Mouse (Mus musculus): Measurements from ENCODE around the gene Mrc2. TPM values are rescaled to one million over a fixed set of nuclear protein-coding genes. Genes with fewer than 3 reads are reported as not detected.

Mrc2 gene
- polyA plus RNA-seq, 1 experiment from 2014 or later = 23.9 TPM

GRCm38 (mm10) chr11:105363598-105364385, 71.3 kb downstream of the Mrc2 start:
- WGBS = 37% methylated on average over 12 of the region's 12 CpGs
- Histone ChIP-seq H3K27ac (replicated peaks; ENCODE audit: low read depth, low read length) (no peak overlapping the region), H3K4me2 (ENCODE audit: low read depth, low read length) (peak overlapping the region; percentile 80), H3K36me3 (ENCODE audit: control insufficient read depth, insufficient read depth, low read length) (no peaks in the 10 kb centered on the region), H3K9ac (ENCODE audit: low read depth, low read length) (peak overlapping the region; percentile 63), H3K4me1 (ENCODE audit: control insufficient read depth, insufficient read depth, low read length) (peaks cover 7% of the 10 kb centered on the region; the same call in 1 of the 2 replicates), H3K4me3 (ENCODE audit: low read depth, low read length) (peak overlapping the region; percentile 47), H3K27me3 (replicated peaks; ENCODE audit: control insufficient read depth, insufficient read depth, low read length) (no peaks in the 10 kb centered on the region), H3K9me3 (ENCODE audit: control insufficient read depth, low read length) (no peaks in the 10 kb centered on the region)
- peak; percentile 55 for DNase-seq (ENCODE audit: low spot score)
- peak; percentile 38 for ATAC-seq (ENCODE audit: low read depth)

- 28% methylated on average over 12 of the region's 12 CpGs for WGBS
- peaks cover 7% of the 10 kb centered on the region; the same call in 1 of the 2 replicates for H3K4me1 ChIP-seq (ENCODE audit: control insufficient read depth, insufficient read depth, low read length)
- no peaks in the 10 kb centered on the region for H3K36me3 ChIP-seq (ENCODE audit: control insufficient read depth, insufficient read depth, low read length)
- no peak overlapping the region for H3K9ac ChIP-seq (ENCODE audit: low read depth, low read length)
- no peaks in the 10 kb centered on the region for H3K27me3 ChIP-seq (replicated peaks; ENCODE audit: control insufficient read depth, insufficient read depth, low read length)
- H3K4me3 ChIP-seq (ENCODE audit: low read depth, low read length) = no peak overlapping the region
- no peaks in the 10 kb centered on the region for H3K9me3 ChIP-seq (ENCODE audit: control insufficient read depth, low read length)
- H3K27ac ChIP-seq (replicated peaks; ENCODE audit: low read depth, low read length) = no peak overlapping the region
- ATAC-seq (ENCODE audit: low read depth) (no peak), DNase-seq (ENCODE audit: low spot score) (peak; percentile 39)
- peak overlapping the region; percentile 80; the same call in 1 of the 2 replicates for H3K4me2 ChIP-seq (ENCODE audit: low read depth, low read length)
These were observed 72.1 kb downstream of the Mrc2 start for GRCm38 (mm10) chr11:105364386-105365065.

- Histone ChIP-seq H3K9me3 (ENCODE audit: control insufficient read depth, low read length) (no peaks in the 10 kb centered on the region), H3K4me3 (ENCODE audit: low read depth, low read length) (no peak overlapping the region), H3K27ac (replicated peaks; ENCODE audit: low read depth, low read length) (no peak overlapping the region), H3K9ac (ENCODE audit: low read depth, low read length) (no peak overlapping the region), H3K27me3 (replicated peaks; ENCODE audit: control insufficient read depth, insufficient read depth, low read length) (no peaks in the 10 kb centered on the region), H3K36me3 (ENCODE audit: control insufficient read depth, insufficient read depth, low read length) (no peaks in the 10 kb centered on the region), H3K4me2 (ENCODE audit: low read depth, low read length) (no peak overlapping the region), H3K4me1 (ENCODE audit: control insufficient read depth, insufficient read depth, low read length) (peaks cover 7% of the 10 kb centered on the region; the same call in 1 of the 2 replicates)
- 72% methylated on average over 3 of the region's 3 CpGs for WGBS
- no peak for ATAC-seq (ENCODE audit: low read depth)
- no peak for DNase-seq (ENCODE audit: low spot score)
These were observed 73.2 kb downstream of the Mrc2 start for GRCm38 (mm10) chr11:105365611-105366010.

GRCm38 (mm10) chr11:105366051-105366450, 73.6 kb downstream of the Mrc2 start:
- Histone ChIP-seq H3K9ac (ENCODE audit: low read depth, low read length) (no peak overlapping the region), H3K9me3 (ENCODE audit: control insufficient read depth, low read length) (no peaks in the 10 kb centered on the region), H3K27me3 (replicated peaks; ENCODE audit: control insufficient read depth, insufficient read depth, low read length) (no peaks in the 10 kb centered on the region), H3K4me3 (ENCODE audit: low read depth, low read length) (no peak overlapping the region), H3K4me2 (ENCODE audit: low read depth, low read length) (no peak overlapping the region), H3K27ac (replicated peaks; ENCODE audit: low read depth, low read length) (no peak overlapping the region), H3K4me1 (ENCODE audit: control insufficient read depth, insufficient read depth, low read length) (peaks cover 7% of the 10 kb centered on the region; the same call in 1 of the 2 replicates), H3K36me3 (ENCODE audit: control insufficient read depth, insufficient read depth, low read length) (no peaks in the 10 kb centered on the region)
- DNase-seq (ENCODE audit: low spot score) = no peak
- WGBS = 86% methylated on average over 3 of the region's 4 CpGs
- ATAC-seq (ENCODE audit: low read depth) = no peak

- Histone ChIP-seq H3K36me3 (ENCODE audit: control insufficient read depth, insufficient read depth, low read length) (no peaks in the 10 kb centered on the region), H3K4me3 (ENCODE audit: low read depth, low read length) (no peak overlapping the region), H3K9ac (ENCODE audit: low read depth, low read length) (no peak overlapping the region), H3K4me2 (ENCODE audit: low read depth, low read length) (no peak overlapping the region), H3K4me1 (ENCODE audit: control insufficient read depth, insufficient read depth, low read length) (peaks cover 7% of the 10 kb centered on the region; the same call in 1 of the 2 replicates), H3K27ac (replicated peaks; ENCODE audit: low read depth, low read length) (no peak overlapping the region), H3K9me3 (ENCODE audit: control insufficient read depth, low read length) (no peaks in the 10 kb centered on the region), H3K27me3 (replicated peaks; ENCODE audit: control insufficient read depth, insufficient read depth, low read length) (no peaks in the 10 kb centered on the region)
- 85% methylated on average over 3 of the region's 3 CpGs for WGBS
- ATAC-seq (ENCODE audit: low read depth) (no peak), DNase-seq (ENCODE audit: low spot score) (no peak)
These were observed 74.7 kb downstream of the Mrc2 start for GRCm38 (mm10) chr11:105367163-105367562.

- Histone ChIP-seq H3K36me3 (ENCODE audit: control insufficient read depth, insufficient read depth, low read length) (no peaks in the 10 kb centered on the region), H3K4me2 (ENCODE audit: low read depth, low read length) (no peak overlapping the region), H3K9me3 (ENCODE audit: control insufficient read depth, low read length) (no peaks in the 10 kb centered on the region), H3K27me3 (replicated peaks; ENCODE audit: control insufficient read depth, insufficient read depth, low read length) (no peaks in the 10 kb centered on the region), H3K27ac (replicated peaks; ENCODE audit: low read depth, low read length) (no peak overlapping the region), H3K9ac (ENCODE audit: low read depth, low read length) (no peak overlapping the region), H3K4me1 (ENCODE audit: control insufficient read depth, insufficient read depth, low read length) (no peaks in the 10 kb centered on the region; the same call in 1 of the 2 replicates), H3K4me3 (ENCODE audit: low read depth, low read length) (no peak overlapping the region)
- DNase-seq (ENCODE audit: low spot score) = no peak
- no peak for ATAC-seq (ENCODE audit: low read depth)
- WGBS = 85% methylated on average over 5 of the region's 5 CpGs
These were observed 76.4 kb downstream of the Mrc2 start for GRCm38 (mm10) chr11:105368833-105369232.

GRCm38 (mm10) chr11:105369526-105370386, 77.3 kb downstream of the Mrc2 start:
- DNase-seq (ENCODE audit: low spot score) = no peak
- Histone ChIP-seq H3K4me2 (ENCODE audit: low read depth, low read length) (no peak overlapping the region), H3K27ac (replicated peaks; ENCODE audit: low read depth, low read length) (no peak overlapping the region), H3K36me3 (ENCODE audit: control insufficient read depth, insufficient read depth, low read length) (no peaks in the 10 kb centered on the region), H3K9ac (ENCODE audit: low read depth, low read length) (no peak overlapping the region), H3K4me1 (ENCODE audit: control insufficient read depth, insufficient read depth, low read length) (no peaks in the 10 kb centered on the region), H3K9me3 (ENCODE audit: control insufficient read depth, low read length) (no peaks in the 10 kb centered on the region), H3K4me3 (ENCODE audit: low read depth, low read length) (no peak overlapping the region), H3K27me3 (replicated peaks; ENCODE audit: control insufficient read depth, insufficient read depth, low read length) (no peaks in the 10 kb centered on the region)
- 89% methylated on average over 13 of the region's 13 CpGs for WGBS
- no peak for ATAC-seq (ENCODE audit: low read depth)

- WGBS = 80% methylated on average over 9 of the region's 9 CpGs
- ATAC-seq (ENCODE audit: low read depth) = no peak
- no peak for DNase-seq (ENCODE audit: low spot score)
- Histone ChIP-seq H3K4me3 (ENCODE audit: low read depth, low read length) (no peak overlapping the region), H3K27me3 (replicated peaks; ENCODE audit: control insufficient read depth, insufficient read depth, low read length) (no peaks in the 10 kb centered on the region), H3K9ac (ENCODE audit: low read depth, low read length) (no peak overlapping the region), H3K36me3 (ENCODE audit: control insufficient read depth, insufficient read depth, low read length) (no peaks in the 10 kb centered on the region), H3K27ac (replicated peaks; ENCODE audit: low read depth, low read length) (no peak overlapping the region), H3K4me1 (ENCODE audit: control insufficient read depth, insufficient read depth, low read length) (no peaks in the 10 kb centered on the region), H3K9me3 (ENCODE audit: control insufficient read depth, low read length) (no peaks in the 10 kb centered on the region), H3K4me2 (ENCODE audit: low read depth, low read length) (no peak overlapping the region)
These were observed 79.4 kb downstream of the Mrc2 start for GRCm38 (mm10) chr11:105371818-105372217.
